Mouse (Mus musculus) MEL (cell line): ENCODE data around the gene Ston2. TPM values are rescaled to one million over a fixed set of nuclear protein-coding genes. Genes with fewer than 3 reads are reported as not detected.

Source experiments
- DNase-seq: peaks from one replicate; pipeline ENCODE4 v3.0.0; 2011; ENCODE audit warnings: low read depth, low spot score
- H3K27ac ChIP-seq: 2 replicates; pipeline ENCODE4 v1.5.1; 2012; ENCODE audit warnings: low read depth, mild to moderate bottlenecking, control low read depth, low read length, moderate library complexity; ENCODE audit not compliant: control insufficient read depth
- H3K27me3 ChIP-seq, 2 experiments: fragments of 150-350 bp in 1 of 2; sonication (generic) in 1 of 2; 2 replicates each; pipeline ENCODE4 v1.6.1; 2012; ENCODE audit warnings: low read length in 2 of 2, mild to moderate bottlenecking in 2 of 2, improper control_type of control experiment in 1 of 2, moderate library complexity in 1 of 2; ENCODE audit not compliant: insufficient read depth in 2 of 2, control insufficient read depth in 1 of 2
- H3K36me3 ChIP-seq, 2 experiments: 2 replicates each; pipeline ENCODE4 v1.6.1; 2012 to 2014; ENCODE audit warnings: low read length in 2 of 2, improper control_type of control experiment in 1 of 2, inconsistent platforms in 1 of 2, mild to moderate bottlenecking in 1 of 2; ENCODE audit not compliant: insufficient read depth in 2 of 2, control insufficient read depth in 1 of 2
- H3K4me1 ChIP-seq, 2 experiments: fragments of 150-350 bp in 1 of 2; sonication (generic) in 1 of 2; 2 replicates each; pipeline ENCODE4 v1.6.1; 2012; ENCODE audit warnings: low read length in 2 of 2, improper control_type of control experiment in 1 of 2, mild to moderate bottlenecking in 1 of 2; ENCODE audit not compliant: insufficient read depth in 2 of 2, control insufficient read depth in 1 of 2
- H3K4me3 ChIP-seq, 2 experiments: fragments of 150-350 bp in 1 of 2; sonication (generic) in 1 of 2; 2 replicates each; pipeline ENCODE4 v1.5.1; 2012; ENCODE audit warnings: low read depth in 2 of 2, low read length in 2 of 2, mild to moderate bottlenecking in 2 of 2, moderate library complexity in 2 of 2, control low read depth in 1 of 2, improper control_type of control experiment in 1 of 2; ENCODE audit not compliant: control insufficient read depth in 1 of 2, insufficient read depth in 1 of 2
- H3K79me2 ChIP-seq: 2 replicates; pipeline ENCODE4 v1.6.1; 2012; ENCODE audit warnings: mild to moderate bottlenecking, low read length, moderate library complexity; ENCODE audit not compliant: control insufficient read depth, poor library complexity, insufficient read depth
- H3K9ac ChIP-seq: 2 replicates; pipeline ENCODE4 v1.6.1; 2012; ENCODE audit warnings: low read depth, mild to moderate bottlenecking, control low read depth, low read length, moderate library complexity; ENCODE audit not compliant: control insufficient read depth, poor library complexity, severe bottlenecking
- H3K9me3 ChIP-seq: fragments of 150-350 bp; sonication (generic); replicated peaks from 2 replicates; pipeline ENCODE4 v1.6.1; 2012; ENCODE audit warnings: mild to moderate bottlenecking, low read length, improper control_type of control experiment, moderate library complexity; ENCODE audit not compliant: insufficient read depth
- E2F4 ChIP-seq: IDR thresholded peaks from 2 replicates; pipeline ENCODE4 v1.6.1; 2011; ENCODE audit warnings: low read depth, low read length, improper control_type of control experiment, borderline replicate concordance
- EP300 ChIP-seq, 2 experiments: IDR thresholded peaks; 2 replicates each; pipeline ENCODE4 v1.6.1; 2011; ENCODE audit warnings: improper control_type of control experiment in 2 of 2, low read length in 2 of 2, low read depth in 1 of 2, mild to moderate bottlenecking in 1 of 2
- GABPA ChIP-seq: IDR thresholded peaks from 2 replicates; pipeline ENCODE4 v1.6.1; 2012; ENCODE audit warnings: low read depth, mild to moderate bottlenecking, inconsistent platforms, low read length, improper control_type of control experiment, moderate library complexity
- JUND ChIP-seq: IDR thresholded peaks from 2 replicates; pipeline ENCODE4 v1.6.1; 2011; ENCODE audit warnings: low read depth, mild to moderate bottlenecking, improper control_type of control experiment, low read length
- KAT2A ChIP-seq: conservative IDR thresholded peaks from 2 replicates; pipeline ENCODE4 v1.6.1; 2012; ENCODE audit warnings: low read depth, low read length, improper control_type of control experiment, inconsistent platforms
- MAX ChIP-seq: IDR thresholded peaks from 2 replicates; pipeline ENCODE4 v1.6.1; 2011; ENCODE audit warnings: low read length, improper control_type of control experiment
- MAZ ChIP-seq: IDR thresholded peaks from 2 replicates; pipeline ENCODE4 v1.6.1; 2012; ENCODE audit warnings: low read depth, mild to moderate bottlenecking, inconsistent platforms, low read length, improper control_type of control experiment
- NELFE ChIP-seq: IDR thresholded peaks from 2 replicates; pipeline ENCODE4 v1.6.1; 2011; ENCODE audit warnings: low read depth, low read length, improper control_type of control experiment
- POLR2AphosphoS2 ChIP-seq: IDR thresholded peaks from 2 replicates; pipeline ENCODE4 v1.6.1; 2011; ENCODE audit warnings: low read length, improper control_type of control experiment
- POLR2AphosphoS5 ChIP-seq: IDR thresholded peaks from 2 replicates; pipeline ENCODE4 v1.6.1; 2012; ENCODE audit warnings: low read depth, borderline replicate concordance, mild to moderate bottlenecking, inconsistent platforms, low read length, moderate library complexity, mixed read lengths
- RAD21 ChIP-seq: IDR thresholded peaks from 2 replicates; pipeline ENCODE4 v1.6.1; 2011; ENCODE audit warnings: mild to moderate bottlenecking, low read depth, low read length, improper control_type of control experiment
- SIN3A ChIP-seq: IDR thresholded peaks from 2 replicates; pipeline ENCODE4 v1.6.1; 2012; ENCODE audit warnings: low read length, improper control_type of control experiment, inconsistent platforms
- TAL1 ChIP-seq: IDR thresholded peaks from 2 replicates; pipeline ENCODE4 v1.6.1; 2012; ENCODE audit warnings: mild to moderate bottlenecking, inconsistent platforms, low read length, moderate library complexity, mixed read lengths
- TCF12 ChIP-seq: IDR thresholded peaks from 2 replicates; pipeline ENCODE4 v1.6.1; 2014; ENCODE audit warnings: low read depth, mild to moderate bottlenecking, inconsistent platforms, low read length, improper control_type of control experiment, moderate library complexity
- USF2 ChIP-seq, 2 experiments: IDR thresholded peaks; 2 replicates each; pipeline ENCODE4 v1.6.1; 2011 to 2012; ENCODE audit warnings: improper control_type of control experiment in 2 of 2, low read length in 2 of 2, borderline replicate concordance in 1 of 2, inconsistent platforms in 1 of 2, low read depth in 1 of 2, mild to moderate bottlenecking in 1 of 2; ENCODE audit not compliant: insufficient read depth in 1 of 2
- ZKSCAN1 ChIP-seq: IDR thresholded peaks from 2 replicates; pipeline ENCODE4 v1.6.1; 2012; ENCODE audit warnings: low read depth, mild to moderate bottlenecking, inconsistent platforms, low read length, improper control_type of control experiment, moderate library complexity
- ZMIZ1 ChIP-seq: IDR thresholded peaks from 2 replicates; pipeline ENCODE4 v1.6.1; 2012; ENCODE audit warnings: low read depth, mild to moderate bottlenecking, inconsistent platforms, low read length, improper control_type of control experiment, moderate library complexity
- polyA plus RNA-seq, 2 experiments: library from polyadenylated mRNA; stranded (reverse) in 1 of 2; unstranded in 1 of 2; fragments of >175 nt in 1 of 2; fragments of >200 nt in 1 of 2; gene quantifications; 2 replicates each; pipeline versions ENCODE4 v1.2.1 to v1.2.4; 2012; ENCODE audit warnings: low replicate concordance in 2 of 2, low read depth in 1 of 2; ENCODE audit not compliant: insufficient read length in 2 of 2, insufficient read depth in 1 of 2, missing spikeins in 1 of 2
- total RNA-seq: library from RNA; depleted of rRNA; stranded (reverse); fragments of 300-350 nt; gene quantifications from 2 replicates; pipeline ENCODE4 v1.2.3, GENCODE M21; 2012

Gene Ston2
- total and polyA plus RNA-seq, 3 experiments, result not detected

DNA sequence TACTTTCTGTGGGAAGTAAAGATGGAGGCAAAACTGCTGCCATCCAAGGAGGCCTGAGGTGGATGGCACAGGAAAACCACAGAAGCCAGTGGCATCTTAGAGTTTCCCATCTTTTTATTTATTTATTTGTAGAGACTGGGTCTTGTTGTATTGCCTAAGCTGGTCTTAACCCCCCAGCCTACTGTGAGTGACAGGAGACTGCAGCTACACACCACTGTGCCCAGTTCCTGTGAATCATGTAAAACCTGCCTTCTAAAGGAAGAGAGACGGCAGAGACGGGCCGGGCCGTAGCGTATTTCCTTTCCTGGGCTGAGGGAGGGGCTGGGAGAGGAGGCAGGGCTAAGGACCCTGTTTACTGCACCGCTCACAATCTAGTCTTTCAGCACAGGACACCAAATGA, 19.6 kb upstream of the Ston2 start:
- Histone ChIP-seq H3K9ac (no peak overlapping the region), H3K36me3 (peaks cover 0 to 3% of the 10 kb centered on the region in 2 experiments; a peak in 1 of 4 replicates), H3K4me3 (no peak overlapping the region), H3K79me2 (no peaks in the 10 kb centered on the region), H3K27me3 (no peaks in the 10 kb centered on the region), H3K4me1 (no peaks in the 10 kb centered on the region), H3K27ac (no peak overlapping the region), H3K9me3 (no peaks in the 10 kb centered on the region)
- TF ChIP-seq TCF12 (no peak), GABPA (no peak), RAD21 (no peak), SIN3A (no peak), MAX (no peak), MAZ (no peak), E2F4 (no peak), EP300 (IDR thresholded peaks at IDR 0.05; ENCODE audit: low read depth in 1 of 2, low read length in 2 of 2) (no peak), JUND (no peak)
- DNase-seq, result no peak

DNA sequence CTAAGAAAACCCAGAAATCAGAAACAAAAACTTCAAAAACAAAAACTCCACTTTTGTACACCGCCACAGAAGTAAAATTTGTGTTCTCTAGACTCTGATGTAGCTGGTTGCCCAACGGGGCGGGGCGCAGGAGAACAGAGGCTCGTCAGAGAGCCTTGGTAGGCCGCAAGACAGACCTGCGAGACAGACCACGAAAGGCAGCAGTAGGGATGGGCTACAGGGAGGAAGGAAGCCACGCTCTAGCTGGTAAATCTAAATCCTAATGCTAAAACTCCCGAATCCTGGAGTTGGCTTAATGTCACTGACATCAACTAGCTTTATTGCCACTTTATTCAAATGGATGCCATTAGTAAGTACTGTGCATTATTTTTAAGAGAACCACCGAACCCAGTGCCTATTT, 18.9 kb upstream of the Ston2 start:
- peaks cover 0 to 2% of the 10 kb centered on the region in 2 experiments; a peak in 1 of 4 replicates for H3K36me3 ChIP-seq
- H3K4me3 ChIP-seq, result no peak overlapping the region
- no peaks in the 10 kb centered on the region for H3K9me3 ChIP-seq
- H3K27ac ChIP-seq, result no peak overlapping the region
- DNase-seq, result no peak
- no peaks in the 10 kb centered on the region for H3K27me3 ChIP-seq
- no peak for TF ChIP-seq RAD21
- TF ChIP-seq EP300 (IDR thresholded peaks at IDR 0.05; ENCODE audit: low read depth in 1 of 2, low read length in 2 of 2), result no peak
- TF ChIP-seq ZKSCAN1, result no peak
- TF ChIP-seq NELFE, result no peak
- TF ChIP-seq E2F4, result no peak
- no peak for TF ChIP-seq USF2 (IDR thresholded peaks at IDR 0.05; ENCODE audit: borderline replicate concordance in 1 of 2, insufficient read depth in 1 of 2, low read depth in 1 of 2, low read length in 2 of 2)
- no peak for TF ChIP-seq ZMIZ1
- TF ChIP-seq KAT2A, result no peak
- no peak for TF ChIP-seq POLR2AphosphoS5
- no peak for TF ChIP-seq TAL1
- no peak for TF ChIP-seq POLR2AphosphoS2
- no peaks in the 10 kb centered on the region for H3K4me1 ChIP-seq
- H3K9ac ChIP-seq, result no peak overlapping the region
- H3K79me2 ChIP-seq, result no peaks in the 10 kb centered on the region
